Mouse (Mus musculus) heart, embryonic 12.5 days (tissue): ENCODE measurements around the gene Scmh1. TPM values are rescaled to one million over a fixed set of nuclear protein-coding genes. Genes with fewer than 3 reads are reported as not detected.
"Not testable (repeated sequence)": the region's sequence is repeated elsewhere in the genome, so short reads cannot be mapped to it uniquely, and the experiment has no call there.

Source experiments
- ATAC-seq: fragments of 200-750 bp; cut with Nextera tagmentation; 2 replicates; pipeline ENCODE4 v1.8.0; 2017; ENCODE audit warnings: moderate TSS enrichment, moderate library complexity; ENCODE audit not compliant: insufficient number of reproducible peaks, low FRiP score
- H3K27ac ChIP-seq: fragments of 300-500 bp; sonication (generic); 2 replicates; pipeline ENCODE4 v1.5.1; 2016; ENCODE audit warnings: mild to moderate bottlenecking, moderate library complexity; ENCODE audit not compliant: poor library complexity, severe bottlenecking
- H3K27me3 ChIP-seq: fragments of 300-500 bp; sonication (generic); replicated peaks from 2 replicates; pipeline ENCODE4 v1.6.1; 2016; ENCODE audit warnings: mild to moderate bottlenecking, moderate library complexity
- H3K36me3 ChIP-seq: fragments of 300-500 bp; sonication (generic); 2 replicates; pipeline ENCODE4 v1.6.1; 2016; ENCODE audit warnings: mild to moderate bottlenecking, moderate library complexity
- H3K4me1 ChIP-seq: fragments of 300-500 bp; sonication (generic); replicated peaks from 2 replicates; pipeline ENCODE4 v1.6.1; 2016; ENCODE audit warnings: mild to moderate bottlenecking
- H3K4me2 ChIP-seq: fragments of 300-500 bp; sonication (generic); 2 replicates; pipeline ENCODE4 v1.6.1; 2016; ENCODE audit warnings: mild to moderate bottlenecking, moderate library complexity
- H3K4me3 ChIP-seq: fragments of 300-500 bp; sonication (generic); 2 replicates; pipeline ENCODE4 v1.5.1; 2016; ENCODE audit warnings: mild to moderate bottlenecking
- H3K9ac ChIP-seq: fragments of 300-500 bp; sonication (generic); 2 replicates; pipeline ENCODE4 v1.6.1; 2016; ENCODE audit warnings: mild to moderate bottlenecking, moderate library complexity
- H3K9me3 ChIP-seq: fragments of 300-500 bp; sonication (generic); replicated peaks from 2 replicates; pipeline ENCODE4 v1.6.1; 2016; ENCODE audit warnings: mild to moderate bottlenecking, moderate library complexity
- WGBS: fragments of 180-500 bp; shearing (Covaris S2); methylation state at CpG from one replicate; pipeline ENCODE4 v1.1.7; 2016; 5-methylcytosine and 5-hydroxymethylcytosine counted together
- polyA plus RNA-seq: library from polyadenylated mRNA; unstranded; fragments of >200 nt; fragmentation: Nextera tagmentation; extraction: Ambion mirVana; gene quantifications from 2 replicates; pipeline ENCODE4 v1.2.1, GENCODE M21; 2016

Scmh1 gene
- polyA plus RNA-seq, 1 experiment from 2014 or later = 90.1 TPM

DNA sequence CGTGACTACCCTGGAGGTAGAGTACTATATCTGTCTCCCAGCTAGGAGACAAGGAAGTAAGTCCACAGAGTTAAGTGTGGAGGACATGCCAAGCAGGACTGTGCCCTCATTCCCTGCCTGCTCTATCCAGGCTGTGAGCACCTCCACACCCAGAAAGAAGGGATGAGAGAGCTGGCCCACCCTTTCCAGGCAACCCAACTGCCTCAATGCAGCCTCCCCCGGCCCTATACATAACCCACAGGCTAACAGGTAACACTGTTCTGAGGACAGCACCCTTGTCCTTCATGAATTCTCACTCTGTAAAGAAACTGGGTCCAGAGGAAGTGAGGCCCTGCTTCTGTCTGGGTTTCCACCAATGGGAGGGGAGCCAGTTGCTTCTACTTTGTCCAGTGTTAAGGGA is 19.6 kb upstream of the Scmh1 start:
- Histone ChIP-seq H3K27me3 (no peaks in the 10 kb centered on the region), H3K4me2 (no peak overlapping the region), H3K27ac (no peak overlapping the region), H3K9ac (no peak overlapping the region), H3K4me1 (peaks cover 13% of the 10 kb centered on the region), H3K4me3 (no peak overlapping the region), H3K36me3 (no peaks in the 10 kb centered on the region), H3K9me3 (no peaks in the 10 kb centered on the region)
- no peak for ATAC-seq
- 62% methylated on average over 2 of the region's 2 CpGs for WGBS

DNA sequence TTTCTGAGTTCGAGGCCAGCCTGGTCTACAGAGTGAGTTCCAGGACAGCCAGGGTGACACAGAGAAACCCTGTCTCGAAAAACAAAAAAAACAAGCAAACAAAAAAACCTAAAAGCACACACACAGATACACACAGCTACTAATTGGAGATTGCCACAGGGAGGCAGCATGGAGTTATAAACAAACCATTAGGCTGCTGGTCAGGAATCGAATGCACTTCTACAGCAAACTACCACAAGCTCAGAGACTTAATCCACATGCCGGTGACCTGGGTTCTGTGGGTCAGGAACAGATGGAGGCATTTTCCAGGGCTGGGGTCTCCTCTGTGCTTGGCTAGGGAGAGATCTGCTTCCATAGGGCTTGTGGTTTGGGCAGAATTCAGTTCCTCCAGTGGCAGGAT is 17.6 kb upstream of the Scmh1 start:
- Histone ChIP-seq H3K27me3 (no peaks in the 10 kb centered on the region), H3K4me1 (peaks cover 20% of the 10 kb centered on the region), H3K9ac (no peak overlapping the region), H3K9me3 (no peaks in the 10 kb centered on the region), H3K4me2 (no peak overlapping the region), H3K4me3 (no peak overlapping the region), H3K36me3 (no peaks in the 10 kb centered on the region), H3K27ac (no peak overlapping the region)
- 35% methylated on average over 4 of the region's 4 CpGs for WGBS
- no peak for ATAC-seq

GRCm38 (mm10) chr4:120387968-120388367 is 17.1 kb upstream of the Scmh1 start:
- ATAC-seq = no peak
- 73% methylated on average over 2 of the region's 2 CpGs for WGBS
- Histone ChIP-seq H3K9ac (no peak overlapping the region), H3K9me3 (no peaks in the 10 kb centered on the region), H3K4me1 (peaks cover 24% of the 10 kb centered on the region), H3K4me2 (no peak overlapping the region), H3K27me3 (no peaks in the 10 kb centered on the region), H3K36me3 (no peaks in the 10 kb centered on the region), H3K4me3 (no peak overlapping the region), H3K27ac (no peak overlapping the region)

- Histone ChIP-seq H3K4me2 (no peak overlapping the region), H3K4me3 (no peak overlapping the region), H3K27ac (no peak overlapping the region), H3K9ac (no peak overlapping the region), H3K36me3 (no peaks in the 10 kb centered on the region), H3K9me3 (no peaks in the 10 kb centered on the region), H3K4me1 (peaks cover 32% of the 10 kb centered on the region), H3K27me3 (no peaks in the 10 kb centered on the region)
- ATAC-seq = no peak
- 56% methylated on average over 3 of the region's 3 CpGs for WGBS
Observed at GRCm38 (mm10) chr4:120388998-120389542, 16.0 kb upstream of the Scmh1 start.

DNA sequence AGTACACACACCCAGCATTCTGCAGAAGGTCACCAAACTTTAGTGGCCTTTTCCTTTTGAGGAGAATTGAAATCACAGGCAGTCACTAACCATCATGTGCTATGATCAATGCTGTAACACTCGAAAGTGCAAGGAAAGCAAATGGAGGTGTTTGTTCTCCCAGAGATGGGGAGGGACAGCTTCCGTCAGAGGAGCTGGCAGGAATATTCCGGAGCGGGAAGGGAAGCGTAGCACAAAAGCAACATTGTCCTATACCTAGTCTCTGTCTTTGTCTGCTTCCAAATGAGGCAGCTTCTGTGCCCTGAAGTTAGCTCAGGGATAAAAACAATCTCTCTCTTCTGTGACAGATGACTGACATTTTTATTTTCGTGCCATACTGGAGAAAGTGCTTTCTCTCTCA is 15.5 kb upstream of the Scmh1 start:
- H3K9me3 ChIP-seq = no peaks in the 10 kb centered on the region
- no peaks in the 10 kb centered on the region for H3K27me3 ChIP-seq
- no peak overlapping the region for H3K4me3 ChIP-seq
- no peak overlapping the region for H3K4me2 ChIP-seq
- H3K27ac ChIP-seq = no peak overlapping the region
- 70% methylated on average over 6 of the region's 6 CpGs for WGBS
- H3K9ac ChIP-seq = no peak overlapping the region
- peaks cover 34% of the 10 kb centered on the region for H3K4me1 ChIP-seq
- H3K36me3 ChIP-seq = no peaks in the 10 kb centered on the region
- no peak for ATAC-seq

GRCm38 (mm10) chr4:120391591-120391990 is 13.5 kb upstream of the Scmh1 start:
- 57% methylated on average over 6 of the region's 6 CpGs for WGBS
- no peaks in the 10 kb centered on the region for H3K27me3 ChIP-seq
- H3K36me3 ChIP-seq = no peaks in the 10 kb centered on the region
- peak overlapping the region; percentile 93 for H3K27ac ChIP-seq
- H3K9me3 ChIP-seq = no peaks in the 10 kb centered on the region
- ATAC-seq = no peak
- H3K9ac ChIP-seq = no peak overlapping the region
- peaks cover 51% of the 10 kb centered on the region for H3K4me1 ChIP-seq
- H3K4me3 ChIP-seq = no peak overlapping the region
- no peak overlapping the region for H3K4me2 ChIP-seq

DNA sequence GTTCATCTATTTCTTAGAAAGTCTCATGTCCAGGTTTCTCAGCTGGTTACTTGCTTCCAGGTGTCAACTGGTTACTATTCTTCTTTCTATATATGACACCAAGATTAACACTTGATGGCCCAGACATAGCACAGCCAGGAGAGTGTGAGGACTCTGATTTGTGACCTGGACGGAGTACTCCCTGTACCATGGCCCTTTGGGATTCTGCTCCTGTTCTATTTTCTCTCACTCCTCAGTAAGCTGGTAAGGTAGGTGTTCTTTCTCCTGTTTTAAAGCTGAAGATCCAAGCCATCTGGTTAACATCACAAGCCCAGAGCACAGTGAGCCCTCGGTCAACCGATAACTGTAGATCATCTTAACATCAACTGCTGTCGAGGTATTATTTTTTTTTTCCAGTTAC is 12.7 kb upstream of the Scmh1 start:
- Histone ChIP-seq H3K36me3 (no peaks in the 10 kb centered on the region), H3K9ac (no peak overlapping the region), H3K9me3 (no peaks in the 10 kb centered on the region), H3K4me3 (no peak overlapping the region), H3K4me1 (peaks cover 56% of the 10 kb centered on the region), H3K4me2 (peak overlapping the region; percentile 2; the same call in 1 of the 2 replicates), H3K27me3 (no peaks in the 10 kb centered on the region), H3K27ac (peak overlapping the region; percentile 93)
- ATAC-seq = 0 out of 2 replicates have a peak, but pooled peaks have one; percentile 26
- WGBS = 24% methylated on average over 4 of the region's 4 CpGs

DNA sequence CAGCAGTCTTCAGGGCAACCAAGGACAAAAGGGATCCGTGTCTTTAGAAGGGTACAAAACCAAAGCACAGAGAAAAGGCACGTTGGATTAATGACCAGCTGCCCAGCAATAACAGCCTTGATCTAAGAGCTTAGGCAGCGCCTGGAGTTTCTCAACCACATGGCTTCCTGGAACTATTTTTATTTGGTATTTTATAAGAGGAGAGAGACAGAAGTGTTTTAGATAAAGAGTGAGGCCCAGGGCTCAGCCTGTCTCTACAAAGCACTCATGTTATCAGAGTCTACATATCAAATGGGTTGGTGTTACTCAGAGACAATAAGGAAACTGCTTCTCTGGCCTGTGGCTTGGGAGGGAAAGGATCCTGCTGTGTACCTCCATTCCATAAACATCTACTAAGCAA is 12.3 kb upstream of the Scmh1 start:
- Histone ChIP-seq H3K4me2 (peak overlapping the region; percentile 41), H3K9me3 (no peaks in the 10 kb centered on the region), H3K9ac (no peak overlapping the region), H3K4me1 (peaks cover 54% of the 10 kb centered on the region), H3K36me3 (no peaks in the 10 kb centered on the region), H3K27ac (peak overlapping the region; percentile 93), H3K27me3 (no peaks in the 10 kb centered on the region), H3K4me3 (no peak overlapping the region)
- WGBS = 12% methylated on average over 3 of the region's 3 CpGs
- ATAC-seq = peak; percentile 81

GRCm38 (mm10) chr4:120400251-120400650 is 4.8 kb upstream of the Scmh1 start:
- Histone ChIP-seq H3K4me3 (no peak overlapping the region), H3K27me3 (no peaks in the 10 kb centered on the region), H3K36me3 (no peaks in the 10 kb centered on the region), H3K27ac (no peak overlapping the region), H3K4me1 (peaks cover 31% of the 10 kb centered on the region), H3K9ac (no peak overlapping the region), H3K4me2 (no peak overlapping the region), H3K9me3 (no peaks in the 10 kb centered on the region)
- ATAC-seq = no peak
- 80% methylated on average over 3 of the region's 3 CpGs for WGBS

DNA sequence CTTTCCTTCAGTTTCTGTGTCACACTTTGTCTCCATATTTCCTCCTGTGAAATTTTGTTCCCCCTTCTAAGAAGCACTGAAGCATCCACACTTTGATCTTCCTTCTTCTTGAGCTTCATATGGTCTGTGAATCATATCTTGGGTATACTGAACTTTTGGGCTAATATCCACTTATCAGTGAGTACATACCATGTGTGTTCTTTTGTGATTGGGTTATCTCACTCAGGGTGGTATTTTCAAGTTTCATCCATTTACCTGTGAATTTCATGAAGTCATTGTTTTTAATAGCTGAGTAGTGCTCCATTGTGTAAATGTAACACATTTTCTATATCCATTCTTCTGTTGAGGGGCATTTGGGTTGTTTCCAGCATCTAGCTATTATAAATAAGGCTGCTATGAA is 3.0 kb upstream of the Scmh1 start:
- H3K4me1 ChIP-seq = peaks cover 22% of the 10 kb centered on the region
- H3K9ac ChIP-seq, ATAC-seq, H3K4me2 ChIP-seq, H3K36me3 ChIP-seq, H3K4me3 ChIP-seq, H3K27me3 ChIP-seq, H3K27ac ChIP-seq, H3K9me3 ChIP-seq: not testable (repeated sequence)

DNA sequence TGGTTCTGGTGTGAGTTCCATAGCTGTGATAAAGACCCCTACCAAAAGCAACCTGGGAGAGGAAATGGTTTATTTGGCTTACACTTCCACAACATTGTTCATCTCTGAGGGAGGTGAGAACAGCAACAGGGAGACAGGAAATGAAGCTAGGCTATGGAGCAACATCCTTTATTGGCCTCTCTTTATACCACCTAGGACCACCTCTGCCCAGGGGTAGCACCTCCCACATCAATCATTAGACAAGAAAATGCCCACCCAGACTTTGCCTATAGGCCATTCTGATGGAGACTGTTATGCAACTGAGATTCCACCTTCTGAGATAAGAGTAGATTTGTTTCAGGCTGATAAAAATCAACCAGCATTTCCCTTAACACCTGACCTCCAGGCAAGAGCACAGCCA is 834 bp upstream of the Scmh1 start:
- Histone ChIP-seq H3K27me3 (no peaks in the 10 kb centered on the region), H3K4me1 (peaks cover 30% of the 10 kb centered on the region), H3K27ac (no peak overlapping the region), H3K4me2 (0 out of 2 replicates have a peak overlapping the region, but pooled peaks have one; percentile 68), H3K36me3 (no peaks in the 10 kb centered on the region), H3K4me3 (0 out of 2 replicates have a peak overlapping the region, but pooled peaks have one; percentile 90), H3K9ac (0 out of 2 replicates have a peak overlapping the region, but pooled peaks have one; percentile 97), H3K9me3 (no peaks in the 10 kb centered on the region)
- no peak for ATAC-seq

GRCm38 (mm10) chr4:120404778-120405143 is 320 bp upstream of the Scmh1 start:
- H3K9me3 ChIP-seq = no peaks in the 10 kb centered on the region
- no peaks in the 10 kb centered on the region for H3K27me3 ChIP-seq
- peak overlapping the region; percentile 38; the same call in 1 of the 2 replicates for H3K27ac ChIP-seq
- 10% methylated on average over 15 of the region's 21 CpGs for WGBS
- peak overlapping the region; percentile 97 for H3K9ac ChIP-seq
- peaks cover 30% of the 10 kb centered on the region for H3K4me1 ChIP-seq
- peak overlapping the region; percentile 68 for H3K4me2 ChIP-seq
- H3K36me3 ChIP-seq = no peaks in the 10 kb centered on the region
- peak overlapping the region; percentile 90 for H3K4me3 ChIP-seq
- no peak; the same call in 1 of the 2 replicates for ATAC-seq
